Mouse (Mus musculus): ENCODE data around the gene Zbtb32.

Gene Zbtb32

GRCm38 (mm10) chr7:30564970-30565571 lies 33.6 kb downstream of the Zbtb32 start, which contains the start of gene Igflr1:
Gene Igflr1, plus strand, starts transcription at chr7:30565427.
- peak in 1 of 2 experiments; percentile 18 for DNase-seq

- no peak for DNase-seq
Observed at GRCm38 (mm10) chr7:30563906-30564280, 34.8 kb downstream of the Zbtb32 start.

DNA sequence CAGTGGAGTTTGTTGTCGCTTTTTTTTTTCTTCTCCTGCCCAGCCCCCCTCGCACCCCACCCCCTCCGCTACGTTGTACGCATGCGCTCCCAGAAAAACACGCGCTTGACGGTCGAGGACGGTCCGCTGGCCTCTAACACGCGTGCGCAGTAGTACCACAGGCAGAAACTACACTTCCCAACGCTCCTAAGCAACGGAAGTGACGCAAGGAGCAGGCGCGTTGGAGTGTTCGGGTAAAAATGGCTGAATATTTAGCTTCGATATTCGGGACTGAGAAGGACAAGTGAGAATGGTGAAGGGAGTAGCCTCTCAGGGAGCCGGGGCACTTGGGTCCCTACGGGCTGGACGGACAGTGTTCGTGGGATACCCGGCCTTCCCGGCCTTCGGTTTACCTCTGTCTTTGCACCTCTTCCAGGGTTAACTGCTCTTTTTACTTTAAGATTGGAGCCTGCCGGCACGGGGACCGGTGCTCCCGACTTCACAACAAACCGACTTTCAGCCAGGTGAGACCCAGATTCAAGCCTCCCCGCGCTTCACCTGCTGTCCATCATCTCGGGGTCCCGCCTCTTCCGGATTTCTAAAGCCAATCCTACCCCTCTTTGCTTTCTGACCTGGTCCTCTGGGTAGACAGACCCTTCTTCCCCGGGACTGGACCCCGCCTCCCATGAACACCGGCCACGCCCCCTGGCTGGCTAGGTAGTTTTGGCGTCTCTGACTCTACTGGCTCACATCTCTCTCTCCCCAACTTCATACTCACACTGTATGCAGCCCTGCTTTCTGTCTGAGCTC lies 35.4 kb downstream of the Zbtb32 start, which contains the start of the genes U2af1l4, Gm49396 and Psenen:
U2af1l4 (plus strand) TSS at position 185 of the 789 bp plus-strand sequence.
Gm49396 (plus strand) TSS at position 228 of the 789 bp plus-strand sequence.
Psenen (minus strand) TSS at position 511 of the 789 bp plus-strand sequence.
- peak; percentile 95 to 97 for DNase-seq

GRCm38 (mm10) chr7:30562526-30563116 lies 36.1 kb downstream of the Zbtb32 start:
- no peak for DNase-seq

- DNase-seq: peak in 1 of 2 experiments; percentile 18
Observed at GRCm38 (mm10) chr7:30560296-30560695, 38.4 kb downstream of the Zbtb32 start.

DNA sequence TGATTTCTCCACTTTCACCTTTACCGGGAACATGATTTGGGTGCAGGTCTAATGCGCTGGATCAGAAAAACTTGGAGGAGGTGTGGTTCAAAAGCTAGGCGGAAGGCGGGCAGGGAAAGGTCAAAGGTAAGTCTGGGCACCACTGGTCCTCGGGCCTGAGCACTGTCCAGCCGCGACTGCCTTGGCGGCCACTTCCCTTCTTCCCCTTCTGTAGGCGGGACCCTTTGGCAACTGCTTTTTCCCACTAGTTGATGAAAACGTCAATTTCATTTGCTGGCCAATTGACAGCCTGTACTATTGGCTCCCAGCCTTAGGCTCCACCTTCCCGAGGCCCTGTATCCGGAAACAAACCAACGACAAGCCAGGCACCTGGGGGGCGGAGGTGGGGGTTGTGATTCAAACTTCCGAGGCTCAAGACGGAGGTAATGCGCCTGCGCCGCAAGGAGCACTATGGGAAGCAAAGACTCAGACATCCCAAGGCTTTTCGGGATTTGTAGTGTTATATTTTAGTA lies 39.2 kb downstream of the Zbtb32 start, which contains the start of gene Lin37:
Lin37 (minus strand) TSS at position 396 of the 512 bp plus-strand sequence.
- DNase-seq: peak; percentile 97 to 99

DNA sequence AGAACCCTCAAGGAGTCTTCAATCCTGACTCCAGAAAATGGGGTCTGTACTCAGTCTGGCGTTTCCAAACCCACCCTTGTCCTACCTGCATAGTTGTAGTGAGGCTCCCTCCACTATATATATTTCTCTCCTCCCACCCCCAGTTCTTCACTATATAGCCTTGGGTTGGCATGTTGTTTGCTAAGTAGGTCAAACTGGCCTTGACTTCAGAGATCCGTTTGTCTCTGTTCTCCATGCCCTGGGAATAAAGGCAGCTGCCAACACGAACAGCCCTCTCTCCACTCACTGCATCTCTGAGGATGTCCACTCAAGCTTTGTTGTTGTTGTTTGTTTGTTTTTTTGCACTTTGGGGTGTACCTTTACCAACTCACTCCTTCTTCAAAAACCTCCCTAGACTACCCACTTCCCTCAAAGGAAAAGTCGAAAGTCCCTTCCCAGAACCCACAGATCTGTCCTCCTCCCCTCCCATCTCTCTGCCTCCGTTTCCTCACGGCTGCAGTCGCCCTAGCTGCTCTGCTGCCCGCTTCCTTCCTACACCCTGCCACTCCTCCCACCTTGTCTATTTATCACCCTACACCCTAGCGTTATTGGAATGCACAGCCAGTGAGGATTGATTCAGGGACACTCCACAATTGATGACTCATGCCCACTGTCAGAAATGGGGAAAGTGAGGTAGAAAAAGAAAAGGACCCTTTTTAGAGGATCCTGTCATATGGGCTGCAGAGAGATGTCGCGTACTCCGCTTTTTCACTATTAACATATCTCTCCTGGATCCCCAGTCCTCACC lies 39.9 kb downstream of the Zbtb32 start:
- DNase-seq: no peak

- peak in 1 of 2 experiments; percentile 20 for DNase-seq
Observed at GRCm38 (mm10) chr7:30557901-30558514, 40.7 kb downstream of the Zbtb32 start.

GRCm38 (mm10) chr7:30556894-30557536 lies 41.7 kb downstream of the Zbtb32 start:
- DNase-seq: peak in 1 of 2 experiments; percentile 28

GRCm38 (mm10) chr7:30553810-30554584 lies 44.7 kb downstream of the Zbtb32 start:
- DNase-seq: no peak

DNA sequence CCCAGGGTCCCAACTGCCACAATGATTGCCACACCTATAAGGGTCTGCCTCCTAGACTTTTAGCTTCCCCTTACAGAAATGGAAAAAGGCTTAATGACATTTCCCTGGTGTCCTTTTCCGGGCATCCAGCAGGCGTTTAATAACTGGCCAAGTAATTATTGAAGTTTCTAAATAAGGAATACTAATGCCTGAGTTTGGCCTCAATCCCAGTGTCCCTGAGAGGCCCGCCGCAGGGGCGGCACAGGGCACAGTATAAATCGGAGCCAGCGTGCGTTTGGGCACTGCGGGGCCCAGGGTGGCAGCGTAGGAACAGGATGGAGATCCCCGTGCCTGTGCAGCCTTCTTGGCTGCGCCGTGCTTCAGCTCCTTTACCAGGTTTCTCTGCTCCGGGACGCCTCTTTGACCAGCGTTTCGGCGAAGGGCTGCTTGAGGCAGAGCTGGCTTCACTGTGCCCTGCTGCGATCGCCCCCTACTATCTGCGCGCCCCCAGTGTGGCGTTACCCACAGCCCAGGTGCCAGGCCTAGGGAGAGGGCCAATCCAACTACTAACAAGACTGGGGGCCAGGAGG lies 45.6 kb downstream of the Zbtb32 start:
- peak; percentile 61 to 71 for DNase-seq

DNA sequence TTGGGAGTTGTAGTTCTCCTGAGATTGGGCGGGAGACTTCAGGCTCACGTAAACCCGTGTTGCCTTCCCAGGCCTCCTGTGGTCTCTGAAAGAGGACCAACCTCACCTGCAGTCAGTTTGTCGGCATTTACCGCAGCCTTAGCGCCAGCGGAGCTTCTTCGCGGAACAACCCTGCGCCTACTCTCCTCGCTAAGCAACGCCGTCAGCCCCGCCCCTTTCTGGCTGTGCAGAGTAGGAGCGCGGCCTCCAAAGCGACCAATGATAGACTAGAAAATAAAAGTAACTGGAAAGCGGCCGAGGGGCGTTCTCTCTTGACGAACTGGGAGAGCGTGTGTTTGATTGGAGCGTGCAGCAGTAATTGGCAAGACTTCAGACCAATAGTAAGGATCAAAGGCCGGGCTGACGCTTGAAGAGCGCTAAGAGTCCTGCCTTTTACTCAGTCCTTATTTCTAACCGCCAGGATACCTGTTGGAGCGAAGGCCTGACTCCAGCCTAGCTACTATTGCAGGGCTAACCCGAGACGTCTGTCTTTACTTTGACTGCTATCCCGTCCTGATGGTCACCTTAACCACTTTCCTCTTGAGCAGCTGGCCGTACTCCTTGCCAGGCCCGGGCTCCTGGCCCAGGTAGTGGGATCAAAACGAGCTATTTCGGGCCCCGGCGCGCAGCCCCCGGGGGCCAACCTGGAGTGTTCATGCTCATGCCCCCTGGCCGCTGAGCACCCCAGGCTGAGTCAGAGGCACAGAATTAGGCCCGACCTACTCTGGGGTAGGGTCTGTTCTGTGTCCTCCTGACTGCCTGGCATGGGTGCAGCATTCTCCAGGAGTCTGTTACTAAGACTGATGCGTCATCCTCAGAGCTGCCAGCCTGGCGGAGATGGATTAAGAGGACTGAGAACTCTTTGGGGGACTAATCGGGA lies 46.3 kb downstream of the Zbtb32 start, which contains the start of the genes Hspb6 and Proser3:
Hspb6 (plus strand) TSS at position 77 of the 919 bp plus-strand sequence.
Proser3 (minus strand) TSS at position 198 of the 919 bp plus-strand sequence.
- peak; percentile 95 to 98 for DNase-seq

GRCm38 (mm10) chr7:30551445-30552101 lies 47.1 kb downstream of the Zbtb32 start:
- no peak for DNase-seq

DNA sequence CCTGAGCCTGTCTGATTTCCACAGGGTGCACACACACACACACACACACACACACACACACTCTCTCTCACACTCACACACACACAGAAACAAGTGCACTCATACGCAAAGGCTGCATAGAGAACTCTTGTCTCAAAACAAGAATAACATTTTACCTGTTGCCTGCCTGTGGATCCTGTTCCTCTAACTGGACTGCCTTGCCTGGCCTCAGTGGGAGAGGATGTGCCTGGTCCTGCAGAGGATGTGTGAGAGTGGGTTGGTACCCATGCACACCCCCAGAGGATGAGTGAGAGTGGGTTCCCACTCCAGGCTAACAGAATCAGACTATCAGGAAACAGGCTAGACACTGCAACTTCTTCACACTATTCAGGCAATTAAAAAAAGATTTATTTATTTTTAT lies 48.1 kb downstream of the Zbtb32 start:
- DNase-seq: no peak

DNA sequence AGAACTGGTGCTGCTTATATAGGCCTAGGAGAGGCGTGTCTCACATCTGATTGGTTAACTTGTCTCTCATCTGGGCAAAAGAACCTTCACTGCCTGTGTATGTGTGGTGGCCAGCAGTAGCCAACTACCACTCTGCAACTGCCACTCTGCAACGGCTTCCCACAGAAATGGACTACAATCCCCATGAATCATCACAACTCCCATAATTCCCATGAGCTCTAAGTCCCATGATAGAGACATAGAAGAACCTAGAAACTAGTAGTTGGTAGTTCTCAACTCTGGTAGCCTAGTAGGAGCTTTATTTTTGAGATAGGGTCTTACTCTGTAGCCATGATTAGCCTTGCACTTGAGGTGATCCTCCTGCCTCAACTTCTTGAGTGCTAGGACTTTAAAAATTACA lies 48.8 kb downstream of the Zbtb32 start:
- DNase-seq: no peak

GRCm38 (mm10) chr7:30544327-30544726 lies 54.4 kb downstream of the Zbtb32 start:
- DNase-seq: no peak

- DNase-seq: no peak
Observed at GRCm38 (mm10) chr7:30540572-30540971, 58.1 kb downstream of the Zbtb32 start.

Measured in cerebellum, adult 18-20 months (tissue).